Mouse (Mus musculus): ENCODE data around the gene Tmem132a. TPM values are rescaled to one million over a fixed set of nuclear protein-coding genes. Genes with fewer than 3 reads are reported as not detected.

Gene Tmem132a
- polyA plus RNA-seq, 1 experiment from 2014 or later: 87.0 TPM

DNA sequence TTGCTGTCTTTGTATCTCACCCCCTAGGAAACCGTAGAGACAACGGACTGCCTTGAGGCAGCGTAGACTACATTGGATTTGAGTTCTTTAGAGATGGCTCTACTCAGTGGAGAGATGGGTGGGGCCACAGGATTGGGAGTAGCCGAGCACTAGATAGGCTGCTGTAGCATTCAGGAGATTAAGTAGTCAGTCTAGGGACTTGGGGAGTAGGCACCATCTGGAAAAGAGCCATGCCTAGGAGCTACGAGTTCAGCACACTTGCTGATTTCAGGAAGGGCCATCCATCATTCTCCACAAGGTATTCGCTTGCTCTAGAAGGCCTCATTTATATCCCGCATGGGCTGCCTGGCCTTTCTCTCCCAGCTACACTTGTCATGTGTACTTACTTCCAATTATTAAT lies 23.6 kb downstream of the Tmem132a start:
- ATAC-seq (ENCODE audit: insufficient number of reproducible peaks, low FRiP score, low TSS enrichment, low read depth): no peak
- Histone ChIP-seq H3K4me1 (ENCODE audit: control insufficient read depth, insufficient read depth, low read length) (no peaks in the 10 kb centered on the region), H3K4me3 (ENCODE audit: low read depth, low read length) (no peak overlapping the region), H3K27ac (replicated peaks; ENCODE audit: low read depth, low read length) (no peak overlapping the region), H3K27me3 (ENCODE audit: control insufficient read depth, insufficient read depth, low read length) (no peaks in the 10 kb centered on the region), H3K4me2 (ENCODE audit: low read depth, severe bottlenecking) (no peak overlapping the region), H3K36me3 (ENCODE audit: control insufficient read depth, insufficient read depth, low read length) (no peaks in the 10 kb centered on the region), H3K9me3 (ENCODE audit: control insufficient read depth, low read length) (no peaks in the 10 kb centered on the region), H3K9ac (ENCODE audit: low read length) (no peak overlapping the region)
- DNase-seq (ENCODE audit: low spot score): no peak
- 72% methylated on average over 7 of the region's 7 CpGs for WGBS

DNA sequence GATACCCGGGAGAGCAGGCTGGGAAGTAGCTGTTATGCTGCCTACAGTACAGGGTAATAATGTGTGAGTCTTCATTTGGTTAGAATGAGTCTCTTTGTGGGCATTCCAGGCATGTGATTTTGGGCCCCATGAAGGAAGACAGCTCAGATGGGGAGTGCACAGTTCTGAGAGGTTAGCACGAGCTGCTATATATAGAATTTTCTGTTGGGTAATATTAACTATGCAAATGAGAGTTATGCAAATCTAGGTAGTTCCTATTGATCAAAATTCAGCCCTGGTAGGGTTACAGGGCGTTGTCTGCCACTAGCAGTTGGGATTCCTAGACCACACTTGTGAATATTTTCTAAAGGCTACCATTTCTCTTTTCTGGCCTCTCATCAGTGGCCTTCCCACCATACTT lies 24.3 kb downstream of the Tmem132a start:
- WGBS: 86% methylated on average over 3 of the region's 3 CpGs

DNA sequence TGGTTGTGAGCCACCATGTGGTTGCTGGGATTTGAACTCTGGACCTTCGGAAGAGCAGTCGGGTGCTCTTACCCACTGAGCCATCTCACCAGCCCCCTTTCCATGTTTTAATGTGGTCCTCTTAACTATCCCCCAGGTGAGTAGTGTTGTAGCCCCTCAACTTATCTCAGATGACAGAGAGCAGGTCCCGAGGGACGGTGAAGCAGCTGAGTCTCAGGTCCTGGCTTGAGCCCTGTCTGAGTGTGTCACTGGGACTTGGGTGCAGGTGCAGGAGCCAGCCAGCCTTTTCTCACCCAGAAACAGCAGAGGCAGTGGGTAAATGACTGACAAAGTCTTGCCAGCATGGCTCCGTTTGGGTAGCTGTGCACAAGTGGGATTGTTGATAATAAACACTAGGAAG lies 25.5 kb downstream of the Tmem132a start:
- H3K4me2 ChIP-seq (ENCODE audit: low read depth, severe bottlenecking): no peak overlapping the region
- no peaks in the 10 kb centered on the region for H3K27me3 ChIP-seq (ENCODE audit: control insufficient read depth, insufficient read depth, low read length)
- no peak overlapping the region for H3K4me3 ChIP-seq (ENCODE audit: low read depth, low read length)
- ATAC-seq (ENCODE audit: insufficient number of reproducible peaks, low FRiP score, low TSS enrichment, low read depth) (no peak), DNase-seq (ENCODE audit: low spot score) (no peak)
- H3K9ac ChIP-seq (ENCODE audit: low read length): no peak overlapping the region
- no peaks in the 10 kb centered on the region for H3K36me3 ChIP-seq (ENCODE audit: control insufficient read depth, insufficient read depth, low read length)
- H3K9me3 ChIP-seq (ENCODE audit: control insufficient read depth, low read length): no peaks in the 10 kb centered on the region
- H3K4me1 ChIP-seq (ENCODE audit: control insufficient read depth, insufficient read depth, low read length): no peaks in the 10 kb centered on the region
- no peak overlapping the region for H3K27ac ChIP-seq (replicated peaks; ENCODE audit: low read depth, low read length)
- 89% methylated on average over 5 of the region's 5 CpGs for WGBS

More for the DNA sequence above, 24.3 kb downstream of the Tmem132a start:
- ATAC-seq (ENCODE audit: insufficient number of reproducible peaks, low FRiP score, low TSS enrichment, low read depth) (no peak), DNase-seq (ENCODE audit: low spot score) (no peak)
- H3K36me3 ChIP-seq (ENCODE audit: control insufficient read depth, insufficient read depth, low read length): no peaks in the 10 kb centered on the region
- no peak overlapping the region for H3K27ac ChIP-seq (replicated peaks; ENCODE audit: low read depth, low read length)
- H3K9ac ChIP-seq (ENCODE audit: low read length): no peak overlapping the region
- no peaks in the 10 kb centered on the region for H3K27me3 ChIP-seq (ENCODE audit: control insufficient read depth, insufficient read depth, low read length)
- H3K9me3 ChIP-seq (ENCODE audit: control insufficient read depth, low read length): no peaks in the 10 kb centered on the region
- H3K4me2 ChIP-seq (ENCODE audit: low read depth, severe bottlenecking): no peak overlapping the region
- H3K4me3 ChIP-seq (ENCODE audit: low read depth, low read length): no peak overlapping the region
- H3K4me1 ChIP-seq (ENCODE audit: control insufficient read depth, insufficient read depth, low read length): no peaks in the 10 kb centered on the region

DNA sequence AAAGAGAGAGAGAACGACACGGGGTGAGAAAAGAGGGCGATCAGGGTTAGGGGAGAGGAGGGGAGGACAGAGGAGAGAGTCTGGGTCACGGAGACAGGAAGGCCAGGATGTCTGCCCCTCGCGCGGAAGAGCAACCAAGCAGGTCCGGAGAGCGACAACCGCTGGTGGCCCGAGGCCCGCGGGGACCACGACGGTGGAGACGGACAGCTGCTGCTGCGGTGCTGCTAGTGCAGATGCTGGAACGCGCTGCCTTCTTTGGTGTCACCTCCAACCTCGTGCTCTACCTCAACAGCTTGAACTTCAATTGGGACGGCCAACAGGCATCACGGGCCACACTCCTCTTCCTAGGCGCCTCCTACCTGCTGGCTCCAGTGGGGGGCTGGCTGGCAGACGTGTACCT lies 26.8 kb downstream of the Tmem132a start:
- no peaks in the 10 kb centered on the region for H3K4me1 ChIP-seq (ENCODE audit: control insufficient read depth, insufficient read depth, low read length)
- H3K4me3 ChIP-seq (ENCODE audit: low read depth, low read length): no peak overlapping the region
- H3K27ac ChIP-seq (replicated peaks; ENCODE audit: low read depth, low read length): no peak overlapping the region
- 49% methylated on average over 24 of the region's 24 CpGs for WGBS
- no peaks in the 10 kb centered on the region for H3K36me3 ChIP-seq (ENCODE audit: control insufficient read depth, insufficient read depth, low read length)
- H3K9me3 ChIP-seq (ENCODE audit: control insufficient read depth, low read length): no peaks in the 10 kb centered on the region
- no peak overlapping the region for H3K4me2 ChIP-seq (ENCODE audit: low read depth, severe bottlenecking)
- no peaks in the 10 kb centered on the region for H3K27me3 ChIP-seq (ENCODE audit: control insufficient read depth, insufficient read depth, low read length)
- H3K9ac ChIP-seq (ENCODE audit: low read length): no peak overlapping the region
- DNase-seq (ENCODE audit: low spot score): no peak
- no peak for ATAC-seq (ENCODE audit: insufficient number of reproducible peaks, low FRiP score, low TSS enrichment, low read depth)

DNA sequence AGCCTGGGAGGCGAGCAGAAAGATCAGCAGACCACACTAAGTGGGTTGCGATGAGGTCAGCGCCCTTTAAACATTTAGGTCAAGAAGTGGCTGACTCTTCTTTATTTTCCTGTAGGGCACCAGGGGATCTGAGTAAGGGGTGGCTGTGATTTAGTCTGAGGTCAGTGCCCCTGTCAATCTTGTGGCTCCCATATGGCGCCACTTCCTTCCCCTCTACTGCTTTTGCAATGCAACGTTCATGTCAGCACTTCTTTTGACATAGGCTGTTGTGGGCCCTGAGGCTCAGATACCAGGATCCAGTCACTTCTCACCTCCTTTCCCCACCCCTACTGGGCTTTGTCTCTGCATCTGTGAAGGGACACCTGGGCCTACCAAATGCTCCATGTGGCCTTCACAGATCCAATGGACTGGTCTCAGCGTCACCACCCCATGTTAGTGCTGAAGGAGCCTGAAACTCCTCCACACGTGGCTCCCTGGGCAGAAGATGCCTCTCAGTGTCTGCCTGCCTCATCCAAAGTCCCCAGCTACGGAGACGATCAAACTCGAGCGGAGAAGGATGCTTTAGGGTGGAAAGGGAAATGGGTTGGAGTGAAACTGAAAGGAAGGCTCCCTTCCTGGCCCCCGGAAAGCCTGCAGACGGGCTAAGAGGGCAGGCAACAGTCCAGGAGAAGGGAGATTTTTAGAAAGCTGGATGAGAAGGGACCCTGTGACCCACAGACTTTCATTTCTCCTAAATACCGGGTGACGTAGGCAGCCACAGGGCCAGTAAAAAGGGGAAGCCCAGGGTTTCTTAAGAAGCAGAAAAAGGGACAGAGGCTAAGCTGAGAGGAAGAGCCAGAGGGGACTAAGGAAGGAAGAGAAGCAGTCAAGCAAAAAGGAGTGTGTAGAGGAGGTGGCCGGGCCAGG lies 27.8 kb downstream of the Tmem132a start:
- ATAC-seq (ENCODE audit: insufficient number of reproducible peaks, low FRiP score, low TSS enrichment, low read depth) (no peak), DNase-seq (ENCODE audit: low spot score) (no peak)
- H3K4me1 ChIP-seq (ENCODE audit: control insufficient read depth, insufficient read depth, low read length): no peaks in the 10 kb centered on the region
- H3K9me3 ChIP-seq (ENCODE audit: control insufficient read depth, low read length): no peaks in the 10 kb centered on the region
- no peaks in the 10 kb centered on the region for H3K36me3 ChIP-seq (ENCODE audit: control insufficient read depth, insufficient read depth, low read length)
- no peak overlapping the region for H3K4me2 ChIP-seq (ENCODE audit: low read depth, severe bottlenecking)
- WGBS: 53% methylated on average over 16 of the region's 16 CpGs
- H3K27me3 ChIP-seq (ENCODE audit: control insufficient read depth, insufficient read depth, low read length): no peaks in the 10 kb centered on the region
- H3K9ac ChIP-seq (ENCODE audit: low read length): no peak overlapping the region
- H3K27ac ChIP-seq (replicated peaks; ENCODE audit: low read depth, low read length): no peak overlapping the region
- H3K4me3 ChIP-seq (ENCODE audit: low read depth, low read length): no peak overlapping the region

DNA sequence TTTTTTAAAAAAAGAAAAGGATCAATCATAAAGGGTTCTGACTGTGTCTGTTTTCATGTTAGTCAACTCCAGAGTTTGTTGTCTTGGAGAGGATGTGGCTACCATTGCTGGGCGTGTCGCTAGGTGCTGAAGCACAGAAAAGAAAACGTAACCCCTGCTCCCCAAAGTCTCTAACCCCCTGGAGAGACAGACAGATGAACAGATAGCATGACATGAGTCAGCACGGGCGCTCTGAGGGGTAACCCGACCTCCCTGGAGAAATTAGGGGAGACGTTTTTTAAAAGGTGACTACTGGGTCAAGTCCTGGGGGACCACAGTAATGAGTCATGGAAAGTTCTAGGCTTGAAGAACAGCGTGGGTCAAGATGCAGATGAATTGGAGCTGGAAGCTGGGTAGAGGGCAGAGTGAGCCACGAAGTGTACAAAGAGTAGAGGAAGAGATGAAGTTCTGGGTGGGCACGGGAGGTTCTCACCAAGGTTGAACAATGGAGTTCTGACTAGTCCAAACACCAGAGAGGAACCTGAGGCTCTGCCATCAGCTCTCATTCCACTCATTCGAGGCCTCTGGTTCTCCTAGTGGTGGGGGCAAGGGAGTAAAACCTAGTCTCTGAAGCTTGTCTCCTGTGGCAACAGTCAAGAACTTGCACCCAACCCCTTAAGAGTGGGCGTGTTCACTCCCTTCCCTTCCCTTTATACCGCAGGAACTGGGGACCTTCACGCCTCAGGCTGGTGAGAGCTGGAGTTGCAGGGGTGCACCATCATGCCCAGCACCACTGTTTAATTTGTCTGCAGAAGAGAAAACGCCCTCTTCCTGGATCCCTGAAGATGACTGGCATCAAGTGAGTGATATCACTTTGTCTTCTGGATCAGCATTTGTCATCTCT lies 30.5 kb downstream of the Tmem132a start, which contains the start of gene Slc15a3:
Gene Slc15a3, plus strand, starts transcription at position 718 of the 883 bp plus-strand sequence.
- Histone ChIP-seq H3K4me2 (ENCODE audit: low read depth, severe bottlenecking) (no peak within 1 kb of the TSS), H3K27ac (replicated peaks; ENCODE audit: low read depth, low read length) (no peak within 1 kb of the TSS), H3K9ac (ENCODE audit: low read length) (no peak within 1 kb of the TSS), H3K27me3 (ENCODE audit: control insufficient read depth, insufficient read depth, low read length) (no peaks in the 10 kb centered on the region), H3K9me3 (ENCODE audit: control insufficient read depth, low read length) (no peaks in the 10 kb centered on the region), H3K36me3 (ENCODE audit: control insufficient read depth, insufficient read depth, low read length) (no peaks in the 10 kb centered on the region), H3K4me1 (ENCODE audit: control insufficient read depth, insufficient read depth, low read length) (no peaks in the 10 kb centered on the region), H3K4me3 (ENCODE audit: low read depth, low read length) (no peak within 1 kb of the TSS)
- WGBS: 80% methylated on average over 15 of the region's 15 CpGs
- DNase-seq (ENCODE audit: low spot score) (no peak), ATAC-seq (ENCODE audit: insufficient number of reproducible peaks, low FRiP score, low TSS enrichment, low read depth) (no peak)

DNA sequence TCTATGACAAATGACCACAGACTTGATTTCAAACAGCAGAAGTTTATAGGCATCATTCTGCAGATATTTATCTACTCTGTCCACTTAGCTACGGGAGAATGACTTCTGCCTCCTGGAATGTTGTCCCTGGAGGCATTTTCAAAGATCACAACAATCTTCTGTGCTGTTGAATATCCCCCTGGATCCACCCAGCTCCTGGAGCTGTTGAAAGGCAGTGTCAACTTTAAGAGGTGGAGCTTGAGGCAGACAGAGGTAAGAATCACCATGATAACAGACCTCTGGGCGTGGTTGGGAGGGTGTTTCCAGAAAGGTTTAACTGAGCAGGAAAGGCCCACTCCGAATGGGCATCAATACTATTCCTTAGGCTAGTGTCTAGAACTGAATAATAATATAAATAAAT lies 34.1 kb downstream of the Tmem132a start:
- Histone ChIP-seq H3K36me3 (ENCODE audit: control insufficient read depth, insufficient read depth, low read length) (no peaks in the 10 kb centered on the region), H3K9ac (ENCODE audit: low read length) (no peak overlapping the region), H3K4me3 (ENCODE audit: low read depth, low read length) (no peak overlapping the region), H3K9me3 (ENCODE audit: control insufficient read depth, low read length) (no peaks in the 10 kb centered on the region), H3K4me1 (ENCODE audit: control insufficient read depth, insufficient read depth, low read length) (no peaks in the 10 kb centered on the region), H3K27me3 (ENCODE audit: control insufficient read depth, insufficient read depth, low read length) (no peaks in the 10 kb centered on the region), H3K27ac (replicated peaks; ENCODE audit: low read depth, low read length) (no peak overlapping the region), H3K4me2 (ENCODE audit: low read depth, severe bottlenecking) (no peak overlapping the region)
- ATAC-seq (ENCODE audit: insufficient number of reproducible peaks, low FRiP score, low TSS enrichment, low read depth): no peak
- DNase-seq (ENCODE audit: low spot score): no peak
- WGBS: 60% methylated on average over 3 of the region's 3 CpGs

DNA sequence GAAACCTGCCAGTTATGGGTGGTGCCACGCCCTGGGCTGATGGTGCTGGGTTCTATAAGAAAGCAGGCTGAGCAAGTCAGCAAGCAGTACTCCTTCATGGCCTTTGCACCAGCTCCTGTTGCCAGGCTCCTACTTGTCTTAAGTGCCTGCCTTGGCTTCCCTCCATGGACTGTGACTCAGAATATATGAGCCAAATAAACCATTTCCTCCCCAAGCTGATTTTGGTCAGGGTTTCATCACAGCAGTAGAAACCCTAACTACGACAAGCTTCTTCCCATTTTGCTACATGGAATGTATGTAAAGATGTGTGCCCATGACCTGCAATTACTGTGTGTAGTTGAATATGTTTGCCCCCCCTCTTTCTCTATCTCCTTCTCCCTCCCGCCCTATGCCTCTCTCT lies 36.1 kb downstream of the Tmem132a start:
- WGBS: 84% methylated on average over 3 of the region's 3 CpGs
- DNase-seq (ENCODE audit: low spot score): no peak
- Histone ChIP-seq H3K36me3 (ENCODE audit: control insufficient read depth, insufficient read depth, low read length) (no peaks in the 10 kb centered on the region), H3K4me3 (ENCODE audit: low read depth, low read length) (no peak overlapping the region), H3K9ac (ENCODE audit: low read length) (no peak overlapping the region), H3K9me3 (ENCODE audit: control insufficient read depth, low read length) (no peaks in the 10 kb centered on the region), H3K4me1 (ENCODE audit: control insufficient read depth, insufficient read depth, low read length) (no peaks in the 10 kb centered on the region), H3K4me2 (ENCODE audit: low read depth, severe bottlenecking) (no peak overlapping the region), H3K27ac (replicated peaks; ENCODE audit: low read depth, low read length) (no peak overlapping the region), H3K27me3 (ENCODE audit: control insufficient read depth, insufficient read depth, low read length) (no peaks in the 10 kb centered on the region)
- ATAC-seq (ENCODE audit: insufficient number of reproducible peaks, low FRiP score, low TSS enrichment, low read depth): no peak
